Mouse (Mus musculus): ENCODE data around the gene Gsta3.

DNA sequence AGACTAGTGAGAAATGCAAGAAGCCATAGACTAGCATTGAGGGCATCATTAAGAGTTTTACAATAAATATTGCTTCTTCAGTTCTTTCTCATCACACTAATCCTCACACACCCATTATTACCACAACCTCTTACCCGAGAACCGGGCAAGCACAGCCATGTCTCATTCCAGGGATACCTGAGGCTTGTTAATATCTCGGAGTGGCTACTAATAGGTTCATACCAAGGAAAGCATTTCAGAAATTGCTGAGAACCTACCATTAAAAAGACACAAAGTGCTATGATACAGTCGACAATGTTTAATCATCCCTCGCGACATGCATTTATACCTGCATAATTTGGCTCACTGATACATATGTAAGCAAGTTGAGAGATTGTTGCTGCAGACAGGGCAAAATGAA, 5.0 kb upstream of the Gsta3 start:
- TF ChIP-seq EP300 (IDR thresholded peaks at IDR 0.05; ENCODE audit: insufficient read depth, low read depth, low read length) (no peak), CTCF (IDR thresholded peaks at IDR 0.05) (no peak)
